Mouse (Mus musculus) lung, postnatal 0 days (tissue): ENCODE measurements at regions not wholly inside any gene's neighbourhood (a gene's known extent, or its start where the extent isn't known, plus 50 kb on each side); places are given as distances from the start of the nearest gene placed in this dataset.

Experiments
- ATAC-seq: fragments of 200-750 bp; cut with Nextera tagmentation; 2 replicates; pipeline ENCODE4 v1.8.0; 2017; ENCODE audit warnings: moderate library complexity
- DNase-seq: peaks from one replicate; pipeline ENCODE4 v3.0.0-alpha.2; 2016; ENCODE audit warnings: low spot score
- H3K27ac ChIP-seq: fragments of 300-500 bp; sonication (generic); 2 replicates; pipeline ENCODE4 v1.5.1; 2014; ENCODE audit warnings: antibody characterized with exemption, mild to moderate bottlenecking, low read length, mixed read lengths
- H3K27me3 ChIP-seq: fragments of 300-500 bp; sonication (generic); replicated peaks from 2 replicates; pipeline ENCODE4 v1.6.1; 2014; ENCODE audit warnings: low read length, mixed read lengths; ENCODE audit not compliant: insufficient read depth
- H3K36me3 ChIP-seq: fragments of 300-500 bp; sonication (generic); 2 replicates; pipeline ENCODE4 v1.6.1; 2014; ENCODE audit warnings: low read length, mixed read lengths; ENCODE audit not compliant: insufficient read depth
- H3K4me1 ChIP-seq: fragments of 300-500 bp; sonication (generic); 2 replicates; pipeline ENCODE4 v1.6.1; 2014; ENCODE audit warnings: antibody characterized with exemption, low read depth, low read length, mixed read lengths; ENCODE audit not compliant: insufficient read depth
- H3K4me2 ChIP-seq: fragments of 300-500 bp; sonication (generic); replicated peaks from 2 replicates; pipeline ENCODE4 v1.6.1; 2014; ENCODE audit warnings: low read depth, mild to moderate bottlenecking, low read length, moderate library complexity, mixed read lengths
- H3K4me3 ChIP-seq: fragments of 300-500 bp; sonication (generic); 2 replicates; pipeline ENCODE4 v1.5.1; 2014; ENCODE audit warnings: low read depth, low read length
- H3K9ac ChIP-seq: fragments of 300-500 bp; sonication (generic); replicated peaks from 2 replicates; pipeline ENCODE4 v1.6.1; 2014; ENCODE audit warnings: low read depth, mild to moderate bottlenecking
- H3K9me3 ChIP-seq: fragments of 300-500 bp; sonication (generic); 2 replicates; pipeline ENCODE4 v1.6.1; 2016; ENCODE audit warnings: low read length, mixed read lengths
- CTCF ChIP-seq: IDR thresholded peaks from 2 replicates; pipeline ENCODE4 v1.5.1; 2016; ENCODE audit warnings: antibody characterized with exemption, mild to moderate bottlenecking
- EP300 ChIP-seq: IDR thresholded peaks from 2 replicates; pipeline ENCODE4 v1.6.1; 2016; ENCODE audit warnings: antibody characterized with exemption, mild to moderate bottlenecking, control low read depth
- WGBS: fragments of 180-500 bp; shearing (Covaris S2); extraction: QIAGEN DNeasy Blood & Tissue Kit; methylation state at CpG from one replicate; pipeline ENCODE4 v1.1.7; 2014; 5-methylcytosine and 5-hydroxymethylcytosine counted together

DNA sequence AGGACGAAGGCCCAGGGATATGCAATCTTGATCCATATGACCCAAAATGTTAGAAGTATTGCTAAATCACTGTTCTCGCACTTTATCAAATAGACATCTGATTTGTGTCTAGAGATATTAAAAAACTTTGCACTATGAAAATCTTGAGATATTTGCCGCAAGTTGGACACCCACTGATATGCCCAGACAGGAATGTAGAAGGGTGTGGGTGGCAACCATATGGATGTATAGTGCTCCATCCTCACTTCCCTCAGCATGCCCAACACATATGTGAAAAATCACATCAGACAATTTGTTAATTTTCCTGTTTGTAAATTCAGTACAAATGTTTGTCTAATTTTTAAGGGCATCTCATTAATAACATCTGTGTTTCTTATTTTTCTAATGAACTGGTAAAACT is 874.1 kb upstream of the Sel1l start:
- ATAC-seq (no peak), DNase-seq (no peak)
- Histone ChIP-seq H3K4me3 (no peak overlapping the region), H3K9me3 (no peaks in the 10 kb centered on the region), H3K4me1 (no peaks in the 10 kb centered on the region), H3K27ac (no peak overlapping the region), H3K4me2 (no peak overlapping the region), H3K36me3 (no peaks in the 10 kb centered on the region), H3K27me3 (no peaks in the 10 kb centered on the region), H3K9ac (no peak overlapping the region)
- WGBS = 81% methylated on average over 3 of the region's 3 CpGs
- TF ChIP-seq EP300 (no peak), CTCF (no peak)

DNA sequence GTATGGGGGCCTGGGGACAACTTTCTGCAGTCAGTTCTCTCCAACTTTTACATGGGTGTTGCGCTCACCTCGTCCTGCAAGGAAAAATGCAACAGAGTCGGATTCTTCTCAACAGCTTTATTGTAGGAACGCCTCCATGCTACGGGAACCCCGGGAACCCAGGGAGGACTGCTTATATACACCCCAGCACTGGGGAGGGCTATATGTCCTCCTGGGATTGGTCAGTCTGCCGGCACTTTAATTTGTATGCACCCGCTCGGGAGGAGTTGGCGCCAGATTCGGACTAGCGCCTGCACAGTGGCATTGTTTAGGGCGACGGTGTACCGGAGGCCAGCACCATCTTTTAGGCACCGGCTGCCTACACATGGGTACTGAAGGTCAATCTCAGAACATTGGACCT is 864.5 kb upstream of the Sel1l start:
- H3K9ac ChIP-seq = no peak overlapping the region
- H3K27ac ChIP-seq = no peak overlapping the region
- H3K36me3 ChIP-seq = no peaks in the 10 kb centered on the region
- no peaks in the 10 kb centered on the region for H3K4me1 ChIP-seq
- H3K9me3 ChIP-seq = no peaks in the 10 kb centered on the region
- H3K4me2 ChIP-seq = no peak overlapping the region
- H3K4me3 ChIP-seq = no peak overlapping the region
- 88% methylated on average over 16 of the region's 16 CpGs for WGBS
- ATAC-seq = no peak
- no peaks in the 10 kb centered on the region for H3K27me3 ChIP-seq
- DNase-seq = no peak
- TF ChIP-seq CTCF = no peak
- TF ChIP-seq EP300 = no peak

DNA sequence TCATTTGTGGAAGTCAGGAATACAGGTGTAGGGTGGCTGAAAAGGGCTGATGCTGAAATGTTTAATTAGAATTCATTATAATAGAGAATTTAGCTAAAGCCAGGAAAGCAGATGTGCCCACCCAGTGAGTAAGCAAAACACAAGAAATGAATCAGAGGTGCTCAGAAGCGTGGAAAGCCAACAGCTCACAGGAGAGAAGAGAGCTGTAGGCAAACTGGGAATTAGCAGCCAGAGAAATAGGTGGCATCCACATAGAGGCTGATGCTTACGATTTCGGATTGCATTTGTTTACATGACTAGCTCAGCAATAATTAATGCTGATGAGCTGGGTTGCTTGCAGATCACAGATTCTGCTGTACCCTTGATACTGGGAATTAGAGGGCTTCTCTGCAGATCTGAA is 859.5 kb upstream of the Sel1l start:
- Histone ChIP-seq H3K27ac (no peak overlapping the region), H3K36me3 (no peaks in the 10 kb centered on the region), H3K4me1 (no peaks in the 10 kb centered on the region), H3K27me3 (no peaks in the 10 kb centered on the region), H3K9me3 (no peaks in the 10 kb centered on the region), H3K4me3 (no peak overlapping the region), H3K4me2 (no peak overlapping the region), H3K9ac (no peak overlapping the region)
- WGBS = 42% methylated on average over 3 of the region's 3 CpGs
- TF ChIP-seq CTCF = no peak
- no peak for ATAC-seq
- DNase-seq = no peak

DNA sequence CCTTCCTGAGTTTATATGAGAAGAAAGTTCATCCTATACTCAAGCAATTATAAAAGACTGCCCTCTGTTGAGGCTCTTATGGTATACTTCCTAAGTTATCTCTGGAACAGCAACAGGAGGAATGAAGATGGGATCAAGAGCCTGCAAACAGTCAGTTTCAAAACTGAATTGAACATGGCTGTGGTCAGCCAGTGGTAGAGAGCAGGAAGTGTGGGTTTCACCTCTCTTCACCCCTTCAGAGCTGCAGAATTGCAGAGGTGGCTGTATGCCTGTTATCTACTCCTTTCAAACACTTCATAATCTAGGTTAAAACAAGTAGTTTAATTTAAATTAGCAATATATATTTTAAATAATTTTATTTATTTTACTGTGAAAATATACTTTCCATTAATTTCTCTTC is 854.8 kb upstream of the Sel1l start:
- ATAC-seq (no peak), DNase-seq (no peak)
- H3K36me3 ChIP-seq = no peaks in the 10 kb centered on the region
- TF ChIP-seq CTCF (no peak), EP300 (no peak)
- no peaks in the 10 kb centered on the region for H3K4me1 ChIP-seq
- H3K9me3 ChIP-seq = no peaks in the 10 kb centered on the region
- no peak overlapping the region for H3K4me2 ChIP-seq
- H3K4me3 ChIP-seq = no peak overlapping the region
- no peaks in the 10 kb centered on the region for H3K27me3 ChIP-seq
- H3K9ac ChIP-seq = no peak overlapping the region
- no peak overlapping the region for H3K27ac ChIP-seq

DNA sequence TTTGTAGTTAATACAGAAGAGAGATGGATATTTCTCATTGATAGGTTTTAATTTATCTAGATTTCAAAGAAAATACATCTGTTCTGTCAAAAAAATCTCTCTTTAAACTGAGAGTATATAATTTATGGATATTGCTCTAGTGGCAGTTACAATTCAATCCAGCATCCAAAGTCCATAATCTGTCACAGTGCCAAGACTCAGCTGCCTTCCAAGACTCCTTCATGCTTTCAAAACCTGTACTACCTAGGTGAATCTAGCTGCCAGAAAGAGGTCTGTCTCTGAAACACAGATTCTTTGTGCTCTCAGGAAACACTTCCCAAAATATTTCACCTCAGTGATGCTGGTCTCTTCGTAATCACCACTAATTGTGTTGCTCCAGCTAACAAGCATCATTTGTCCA is 844.0 kb upstream of the Sel1l start:
- no peak overlapping the region for H3K27ac ChIP-seq
- no peaks in the 10 kb centered on the region for H3K4me1 ChIP-seq
- ATAC-seq (no peak), DNase-seq (no peak)
- 60% methylated on average over 1 of the region's 1 CpGs for WGBS
- no peak overlapping the region for H3K4me3 ChIP-seq
- no peaks in the 10 kb centered on the region for H3K27me3 ChIP-seq
- no peak overlapping the region for H3K4me2 ChIP-seq
- H3K36me3 ChIP-seq = no peaks in the 10 kb centered on the region
- no peak overlapping the region for H3K9ac ChIP-seq
- H3K9me3 ChIP-seq = no peaks in the 10 kb centered on the region
- TF ChIP-seq CTCF (no peak), EP300 (no peak)

DNA sequence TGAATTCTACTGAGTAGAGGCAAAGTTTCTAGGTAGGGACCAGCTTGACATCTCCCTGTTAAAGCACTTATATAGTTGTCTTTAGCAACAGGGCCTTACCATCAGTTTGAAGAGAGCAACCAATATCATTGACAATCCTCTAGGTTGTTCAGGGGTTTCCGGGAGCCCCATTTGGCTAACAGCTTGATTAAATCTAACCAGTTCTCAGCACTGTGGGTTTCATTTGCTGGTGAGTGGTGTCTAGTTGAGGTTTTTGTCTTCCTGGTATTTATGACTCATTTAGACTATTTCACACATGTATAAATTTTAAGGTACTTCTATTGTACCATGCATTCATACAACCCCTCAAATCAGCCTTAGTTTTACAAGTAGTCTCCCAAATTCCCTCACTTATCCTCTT is 823.4 kb upstream of the Sel1l start:
- no peak overlapping the region for H3K27ac ChIP-seq
- H3K9me3 ChIP-seq = no peaks in the 10 kb centered on the region
- DNase-seq (no peak), ATAC-seq (no peak)
- H3K4me2 ChIP-seq = no peak overlapping the region
- no peaks in the 10 kb centered on the region for H3K27me3 ChIP-seq
- no peak overlapping the region for H3K4me3 ChIP-seq
- no peaks in the 10 kb centered on the region for H3K4me1 ChIP-seq
- TF ChIP-seq EP300 (no peak), CTCF (no peak)
- H3K9ac ChIP-seq = no peak overlapping the region
- WGBS = 48% methylated on average over 1 of the region's 1 CpGs
- no peaks in the 10 kb centered on the region for H3K36me3 ChIP-seq

DNA sequence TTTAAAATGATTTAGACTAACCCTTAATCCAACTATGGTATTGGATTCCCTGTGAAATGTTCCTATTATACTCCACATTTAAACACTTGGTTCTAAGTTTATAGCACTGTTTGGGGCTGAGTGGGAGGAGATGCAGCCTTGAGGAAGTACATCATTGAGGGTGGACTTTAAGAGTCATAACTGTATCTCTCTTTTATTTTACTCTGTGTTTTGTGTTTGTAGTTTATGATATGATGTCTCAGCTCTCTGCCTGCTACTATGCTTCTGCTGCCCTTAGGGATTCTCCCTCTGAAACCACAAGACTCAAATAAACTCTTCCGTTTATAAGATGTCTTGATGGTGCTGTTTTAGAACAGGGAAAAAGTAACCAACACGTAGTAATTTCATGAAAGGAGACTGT is 797.7 kb upstream of the Sel1l start:
- Histone ChIP-seq H3K4me2 (no peak overlapping the region), H3K9ac (no peak overlapping the region), H3K9me3 (no peaks in the 10 kb centered on the region), H3K4me3 (no peak overlapping the region), H3K27me3 (no peaks in the 10 kb centered on the region), H3K27ac (no peak overlapping the region), H3K4me1 (no peaks in the 10 kb centered on the region), H3K36me3 (no peaks in the 10 kb centered on the region)
- 62% methylated on average over 2 of the region's 2 CpGs for WGBS
- DNase-seq = no peak
- TF ChIP-seq EP300 = no peak
- no peak for TF ChIP-seq CTCF
- ATAC-seq = no peak
